Mouse (Mus musculus) right cerebral cortex, postnatal 14 days (tissue): ENCODE data around the gene Rhbg.
A peak's percentile ranks its signal among the peaks of the same experiment; 100 is the strongest.
"Not testable (repeated sequence)": the region's sequence is repeated elsewhere in the genome, so short reads cannot be mapped to it uniquely, and the experiment has no call there.

Experiments
- DNase-seq: peaks from one replicate; pipeline ENCODE4 v3.0.0; 2022

Rhbg gene

GRCm38 (mm10) chr3:88254268-88254926 is at the start of gene Rhbg:
Gene Rhbg, minus strand, starts transcription at chr3:88254709.
- DNase-seq = no peak

DNA sequence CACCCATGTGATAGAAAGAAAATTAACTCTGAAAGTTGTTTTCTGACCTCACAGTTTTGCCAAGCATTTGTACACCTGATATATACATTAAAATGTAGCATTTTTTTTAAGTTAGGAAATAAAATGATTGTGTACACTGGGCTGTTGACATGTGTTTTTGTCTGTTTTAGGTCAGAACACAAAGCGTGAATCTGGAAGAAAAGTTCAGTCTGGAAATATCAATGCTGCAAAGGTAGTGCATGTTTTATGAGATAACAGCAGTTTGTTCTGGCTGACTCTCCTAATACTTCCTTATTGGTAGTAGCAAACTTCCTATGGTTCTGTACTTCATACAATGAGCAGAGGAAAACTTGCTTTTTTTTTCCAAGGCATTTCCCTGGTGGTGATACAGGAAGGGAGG is 44.7 kb upstream of the Rhbg start:
- no peak for DNase-seq

- DNase-seq = peak; percentile 57
These were observed 42.9 kb upstream of the Rhbg start for GRCm38 (mm10) chr3:88297321-88297851.

DNA sequence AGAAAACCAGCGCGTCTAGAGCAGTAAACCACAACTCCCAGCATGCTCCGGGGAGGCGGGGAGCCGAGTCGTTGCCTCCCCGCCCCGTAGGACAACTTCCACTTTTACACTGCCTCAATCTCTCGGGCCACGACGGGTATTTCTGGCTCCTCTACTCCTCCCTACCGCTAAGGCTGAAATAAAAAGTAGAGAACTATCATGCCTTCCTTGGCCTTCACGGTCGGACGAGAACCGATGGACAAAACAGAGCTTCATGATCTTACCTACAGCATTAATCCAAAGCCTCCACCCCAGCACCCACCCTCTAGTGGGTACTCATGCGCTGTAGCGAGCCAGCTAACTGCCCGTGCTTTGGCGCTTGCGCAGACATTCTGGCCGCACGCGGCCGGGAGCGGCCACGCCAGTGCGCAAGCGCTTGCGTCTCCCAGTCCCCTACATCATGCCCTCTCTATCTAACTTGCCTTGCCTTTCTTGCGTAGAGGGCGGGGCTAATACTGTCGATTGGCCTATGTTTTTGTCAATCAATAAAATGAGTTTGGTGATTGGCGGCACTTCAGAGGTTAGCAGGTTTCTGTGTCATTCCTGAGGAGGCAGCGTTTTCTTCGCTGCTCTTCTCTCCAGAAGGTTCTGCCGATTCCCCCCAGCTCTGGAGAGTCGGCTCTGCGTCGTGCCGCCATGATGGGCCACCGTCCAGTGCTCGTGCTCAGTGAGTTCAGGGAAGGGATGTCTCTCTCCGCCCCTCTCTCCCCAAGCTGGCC is 42.2 kb upstream of the Rhbg start, which contains the start of the genes Tsacc and Cct3:
Tsacc (minus strand) TSS at position 439 of the 758 bp plus-strand sequence.
Cct3 (plus strand) TSS at position 556 of the 758 bp plus-strand sequence.
- DNase-seq = peak; percentile 90

- peak; percentile 11 for DNase-seq
These were observed 41.6 kb upstream of the Rhbg start for GRCm38 (mm10) chr3:88296110-88296560.

DNA sequence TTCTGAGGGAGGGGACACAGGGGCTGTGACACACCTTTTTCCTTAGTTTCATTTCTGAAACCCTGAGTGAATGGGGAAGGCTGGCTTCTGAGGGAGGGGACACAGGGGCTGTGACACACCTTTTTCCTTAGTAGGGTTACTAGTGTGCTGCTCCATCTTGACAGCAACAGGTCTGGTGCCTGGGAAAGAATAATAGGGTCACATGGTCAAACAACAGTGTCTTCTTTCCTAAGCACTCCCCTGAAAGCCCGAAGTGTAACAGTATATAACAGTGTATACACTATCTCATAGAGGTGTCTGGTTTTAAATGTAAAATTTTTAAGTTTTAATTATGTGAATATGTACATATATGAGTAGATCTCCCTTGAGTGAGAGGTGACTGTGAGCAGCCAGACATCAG is 40.8 kb upstream of the Rhbg start:
- DNase-seq = not testable (repeated sequence)

DNA sequence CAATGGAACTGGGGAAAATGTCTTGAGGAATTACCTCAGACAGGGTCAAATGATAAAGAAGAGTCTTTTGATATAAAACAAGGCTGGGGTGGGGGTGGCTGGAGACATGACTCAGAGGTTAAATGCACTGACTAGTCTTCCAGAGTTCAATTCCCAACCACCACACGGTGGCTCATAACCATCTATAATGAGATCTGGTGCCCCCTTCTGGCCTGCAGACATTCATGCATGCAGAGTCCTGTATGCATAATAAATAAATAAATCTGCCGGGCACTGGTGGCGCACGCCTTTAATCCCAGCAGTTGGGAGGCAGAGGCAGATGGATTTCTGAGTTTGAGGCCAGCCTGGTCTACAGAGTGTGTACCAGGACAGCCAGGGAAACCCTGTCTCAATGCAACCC is 37.5 kb upstream of the Rhbg start:
- peak; percentile 20 for DNase-seq

GRCm38 (mm10) chr3:88288133-88288713 is 33.7 kb upstream of the Rhbg start:
- DNase-seq = not testable (repeated sequence)

GRCm38 (mm10) chr3:88287110-88287509 is 32.6 kb upstream of the Rhbg start, which contains the start of gene Gm38392:
Gene Gm38392, minus strand, starts transcription at chr3:88287210.
- no peak for DNase-seq

- not testable (repeated sequence) for DNase-seq
These were observed 31.0 kb upstream of the Rhbg start for GRCm38 (mm10) chr3:88285565-88285895.

DNA sequence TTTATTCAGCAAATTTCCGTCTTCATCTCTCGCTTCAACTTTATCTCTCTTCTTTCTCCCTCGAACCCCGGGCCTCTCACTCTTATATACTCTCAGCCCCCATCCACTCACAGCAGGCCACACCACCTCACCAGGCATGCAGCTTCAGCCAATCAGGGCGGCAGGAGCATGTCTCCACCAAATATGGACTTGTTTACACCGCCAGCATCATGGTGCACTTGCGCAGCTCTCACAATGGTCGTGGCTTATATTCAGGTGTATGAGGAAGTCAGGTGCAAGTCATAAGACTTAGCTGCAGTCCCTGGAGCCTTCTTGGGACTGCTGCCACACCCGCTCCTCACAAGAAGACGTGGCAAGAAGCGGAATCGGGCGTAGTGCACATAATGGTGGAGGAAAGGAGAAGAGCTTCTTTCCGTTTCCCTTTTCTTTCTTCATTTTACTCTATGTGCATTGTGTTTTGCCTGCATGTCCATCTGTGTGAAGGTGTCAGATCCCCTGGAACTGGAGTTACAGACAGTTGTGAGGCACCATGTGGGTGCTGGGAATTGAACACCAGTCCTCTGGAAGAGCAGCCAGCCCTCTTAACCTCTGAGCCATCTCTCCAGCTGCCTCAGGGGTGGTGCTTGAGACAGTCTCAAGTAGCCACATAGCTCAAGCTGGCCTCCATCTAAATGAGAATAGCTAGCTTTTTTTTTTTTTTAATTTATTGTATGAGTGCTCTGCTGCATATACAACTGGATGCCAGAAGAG is 30.5 kb upstream of the Rhbg start:
- not testable (repeated sequence) for DNase-seq

GRCm38 (mm10) chr3:88281141-88281916 is 26.8 kb upstream of the Rhbg start:
- not testable (repeated sequence) for DNase-seq

DNA sequence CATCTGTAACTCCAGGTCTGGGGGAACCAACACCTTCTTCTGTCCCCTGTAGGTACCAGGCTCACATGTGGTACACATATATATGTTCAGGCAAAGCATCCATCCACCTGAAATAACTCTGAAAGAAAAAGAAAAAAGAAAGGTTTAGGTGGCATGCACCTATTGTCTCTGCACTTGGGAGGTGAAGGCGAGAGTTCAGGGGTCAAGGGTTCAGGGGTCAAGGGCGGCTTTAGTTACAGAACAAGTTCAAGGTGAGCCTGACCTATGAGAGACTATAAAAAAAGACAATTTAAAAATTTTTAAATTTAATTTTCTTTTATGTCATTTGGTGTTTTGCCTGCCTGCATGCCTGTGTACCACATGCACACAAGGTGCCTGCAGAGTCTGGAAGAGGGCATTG is 25.5 kb upstream of the Rhbg start:
- no peak for DNase-seq

DNA sequence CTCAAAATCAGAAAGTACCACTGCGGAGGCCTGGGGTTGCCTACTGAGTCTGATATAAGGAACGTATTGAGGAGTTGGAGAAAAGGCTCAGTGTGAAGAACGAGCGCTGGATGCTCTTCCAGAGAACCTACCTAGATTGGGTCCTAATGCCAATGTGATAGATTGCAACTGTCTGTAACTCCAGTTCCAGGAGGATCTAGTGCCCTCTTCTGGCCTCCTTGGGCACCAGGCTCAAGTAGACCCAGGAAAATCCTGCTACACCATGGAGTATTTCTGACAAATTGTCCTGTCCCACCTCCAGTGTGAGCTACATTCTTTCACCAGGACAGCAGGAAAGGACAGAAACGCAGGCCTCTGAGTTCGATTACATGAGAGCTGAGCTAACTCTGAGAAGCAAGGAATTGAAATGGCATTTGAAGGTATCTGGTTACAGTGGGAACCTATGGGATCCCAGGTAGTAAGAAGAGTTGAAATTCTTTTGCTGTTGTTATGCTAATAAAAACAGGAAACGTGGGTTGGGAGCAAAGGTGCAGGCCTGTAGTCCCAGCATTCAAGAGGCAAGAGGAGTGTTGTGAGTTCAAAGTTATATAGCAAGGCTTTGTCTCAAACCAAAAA is 22.1 kb upstream of the Rhbg start:
- DNase-seq = peak; percentile 20

DNA sequence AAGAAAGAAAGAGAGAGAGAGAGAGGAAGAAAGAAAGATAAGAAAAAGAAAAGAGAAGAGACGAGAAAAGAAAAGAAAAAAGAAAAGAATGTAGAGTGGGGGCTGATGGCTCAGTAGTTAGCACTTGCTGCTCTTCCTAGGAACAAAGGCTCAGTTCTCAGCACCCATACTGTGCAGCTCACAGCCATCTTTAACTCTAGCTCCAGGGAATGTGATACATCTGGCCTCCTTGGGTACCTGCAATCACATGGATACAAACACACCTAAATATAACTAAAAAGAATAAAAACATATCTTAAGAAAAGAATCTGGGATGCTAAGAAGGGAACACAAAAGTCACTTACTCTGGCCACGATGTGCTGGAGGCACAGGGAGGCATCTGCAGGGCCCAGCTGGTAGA is 21.6 kb upstream of the Rhbg start:
- no peak for DNase-seq

GRCm38 (mm10) chr3:88274002-88274401 is 19.5 kb upstream of the Rhbg start:
- no peak for DNase-seq

GRCm38 (mm10) chr3:88271859-88272258 is 17.4 kb upstream of the Rhbg start:
- DNase-seq = no peak

DNA sequence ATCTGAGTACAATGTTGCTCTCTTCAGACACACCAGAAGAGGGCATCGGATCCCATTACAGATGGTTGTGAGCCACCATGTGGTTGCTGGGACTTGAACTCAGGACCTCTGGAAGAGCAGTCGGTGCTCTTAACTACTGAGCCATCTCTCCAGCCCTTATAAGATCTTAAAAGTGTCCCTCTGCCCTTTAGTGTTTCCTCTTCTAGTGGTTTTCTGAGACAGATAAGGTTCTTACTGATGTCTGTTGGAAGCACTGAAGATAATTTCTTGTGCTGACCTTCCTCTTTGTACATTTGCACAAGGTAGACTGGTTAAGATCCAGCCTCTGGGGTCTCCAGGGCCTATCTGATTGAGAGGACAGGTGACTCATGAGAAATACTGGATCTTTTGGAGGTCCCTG is 16.8 kb upstream of the Rhbg start:
- not testable (repeated sequence) for DNase-seq

GRCm38 (mm10) chr3:88268991-88269390 is 14.5 kb upstream of the Rhbg start:
- DNase-seq = no peak

GRCm38 (mm10) chr3:88268014-88268413 is 13.5 kb upstream of the Rhbg start:
- not testable (repeated sequence) for DNase-seq

- no peak for DNase-seq
These were observed 7.8 kb upstream of the Rhbg start for GRCm38 (mm10) chr3:88262346-88262745.
